ENCODE assay signal across 10 mouse cellular contexts in the genomic region with DNA sequence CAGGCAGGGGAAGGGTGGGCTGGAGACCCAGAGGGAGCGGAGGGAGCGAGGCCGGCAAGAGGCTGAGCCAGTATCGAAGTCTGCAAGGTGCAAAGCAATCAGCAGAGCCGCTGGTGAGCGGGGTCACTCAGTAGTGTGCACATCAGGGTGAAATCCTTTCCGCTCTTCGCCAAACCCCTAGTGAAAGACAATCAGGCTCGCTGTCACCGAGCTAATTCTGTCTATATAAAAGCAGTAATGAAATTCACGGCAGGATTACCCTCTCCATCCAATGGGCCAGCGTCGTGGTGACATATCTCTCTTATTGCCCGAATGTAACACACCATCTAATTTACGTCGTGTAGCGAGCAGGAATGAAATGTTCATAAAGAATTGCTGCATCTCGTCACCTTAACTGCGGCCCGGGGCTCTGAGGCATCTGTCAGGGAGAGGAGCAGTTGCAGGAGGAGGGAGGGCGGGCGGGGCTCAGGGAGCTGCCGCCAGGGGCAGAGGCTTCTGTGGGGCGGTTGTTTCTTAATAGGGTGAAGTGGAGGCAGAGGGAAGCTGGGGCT. TPM values are rescaled to one million over a fixed set of nuclear protein-coding genes. Genes with fewer than 3 reads are reported as not detected.
DNase-seq lines count a peak whose midpoint lies in the region; ATAC-seq and TF ChIP-seq lines count a peak whose summit lies in the region.
"Had no signal": no experiment of that assay in that cellular context is flagged by ENCODE, and none has a peak within 500 bp of the region (broad histone marks: within the 10 kb centered on the region; RNA-seq: fewer than 3 reads in every experiment).

No protein-coding gene starts in this region.

- peak overlapping the region; percentile 58 for H3K4me2 ChIP-seq in heart, embryonic 13.5 days
- peak overlapping the region; percentile 33 for H3K4me2 ChIP-seq in midbrain, embryonic 15.5 days

- intact Hi-C loops in left cerebral cortex, adult 2 months (cut with DNase I) = no loop called here

- 7% methylated on average over 24 of the region's 24 CpGs for WGBS in heart, embryonic 13.5 days
- WGBS in hindbrain, embryonic 10.5 days = 4% methylated on average over 24 of the region's 24 CpGs
- WGBS in midbrain, embryonic 15.5 days = 5% methylated on average over 24 of the region's 24 CpGs

- peaks cover 40% of the 10 kb centered on the region for H3K27me3 ChIP-seq in heart, embryonic 13.5 days (replicated peaks)
- H3K27me3 ChIP-seq in hindbrain, embryonic 10.5 days (ENCODE audit: insufficient read depth, poor library complexity, severe bottlenecking) = peaks cover 49% of the 10 kb centered on the region
- H3K27me3 ChIP-seq in midbrain, embryonic 15.5 days (replicated peaks) = no peaks in the 10 kb centered on the region

- no peak for ATAC-seq in heart, embryonic 13.5 days (ENCODE audit: extremely low read depth, insufficient number of reproducible peaks, low FRiP score, low TSS enrichment)
- no peak; the same call in 1 of the 2 replicates for ATAC-seq in midbrain, embryonic 15.5 days (replicated peaks)

- TF ChIP-seq CTCF in left cerebral cortex, adult 2 months (IDR thresholded peaks at IDR 0.05) = no peak; the same call in 1 of the 2 replicates

- DNase-seq in heart, adult 8-10 months (ENCODE audit: low spot score) = no peak
- DNase-seq in embryo, embryonic 10.5 days (ENCODE audit: low spot score) = peak; percentile 38
- DNase-seq in hindbrain, embryonic 10.5 days (ENCODE audit: low spot score) = peak; percentile 26
- no peak for DNase-seq in adrenal gland, postnatal 4 days (ENCODE audit: low spot score in 2 of 2)
- DNase-seq in B cell, adult 2 months = no peak
- no peak for DNase-seq in left cerebral cortex, adult 2 months (ENCODE audit: extremely low spot score in 1 of 2, low spot score in 2 of 2)

- peak overlapping the region; percentile 47 for H3K9ac ChIP-seq in heart, embryonic 13.5 days
- no peak overlapping the region for H3K9ac ChIP-seq in midbrain, embryonic 15.5 days
- H3K9ac ChIP-seq: liver, embryonic 14.5 days had no signal

- no peaks in the 10 kb centered on the region for H3K36me3 ChIP-seq in heart, embryonic 13.5 days
- no peaks in the 10 kb centered on the region for H3K36me3 ChIP-seq in hindbrain, embryonic 10.5 days
- H3K36me3 ChIP-seq in midbrain, embryonic 15.5 days (replicated peaks) = no peaks in the 10 kb centered on the region

- H3K27ac ChIP-seq in heart, embryonic 13.5 days (replicated peaks) = no peak overlapping the region
- peak overlapping the region; percentile 53; the same call in 1 of the 2 replicates for H3K27ac ChIP-seq in hindbrain, embryonic 10.5 days
- peak overlapping the region; percentile 42 for H3K27ac ChIP-seq in midbrain, embryonic 15.5 days
- no peak overlapping the region for H3K27ac ChIP-seq in left cerebral cortex, adult 2 months
- H3K27ac ChIP-seq: kidney, postnatal 0 days; liver, embryonic 14.5 days had no signal

- no peaks in the 10 kb centered on the region for H3K9me3 ChIP-seq in heart, embryonic 13.5 days
- H3K9me3 ChIP-seq in hindbrain, embryonic 10.5 days = no peaks in the 10 kb centered on the region
- H3K9me3 ChIP-seq in midbrain, embryonic 15.5 days = no peaks in the 10 kb centered on the region

- H3K4me1 ChIP-seq in heart, embryonic 13.5 days = peaks cover 17% of the 10 kb centered on the region
- H3K4me1 ChIP-seq in hindbrain, embryonic 10.5 days (replicated peaks) = peaks cover 33% of the 10 kb centered on the region
- peaks cover 25% of the 10 kb centered on the region for H3K4me1 ChIP-seq in midbrain, embryonic 15.5 days

- H3K4me3 ChIP-seq in heart, embryonic 13.5 days = peak overlapping the region; percentile 32
- peak overlapping the region; percentile 40 for H3K4me3 ChIP-seq in hindbrain, embryonic 10.5 days
- no peak overlapping the region for H3K4me3 ChIP-seq in midbrain, embryonic 15.5 days
- H3K4me3 ChIP-seq in left cerebral cortex, adult 2 months = no peak overlapping the region

RNA-seq across cellular contexts. Expression of gene Btrc, which starts 33.7 kb away (rescaled TPM):
- 34.2 and 37.9 TPM in 2 replicates for polyA plus RNA-seq in heart, embryonic 13.5 days (2015; fragmentation: Nextera tagmentation; extraction: Ambion mirVana)
- total RNA-seq in heart, adult 8-10 months (2022) = 10 to 100 TPM; 21.8 to 23.3 (median 22.2) TPM
- polyA plus RNA-seq in hindbrain, embryonic 10.5 days (2016; fragmentation: Nextera tagmentation; extraction: Ambion mirVana) = 48.0 and 48.1 TPM in 2 replicates
- polyA plus RNA-seq in midbrain, embryonic 15.5 days (2015; fragmentation: Nextera tagmentation; extraction: Ambion mirVana) = 65.9 and 66.7 TPM in 2 replicates
- 10 to 100 TPM; 42.4 to 46.6 TPM for total RNA-seq in adrenal gland, postnatal 4 days (2021)
- 100 to 1,000 TPM in 1 of 2 experiments, 10 to 100 TPM in 1; 99.6 to 113 TPM for total RNA-seq in left cerebral cortex, adult 2 months (2021)

Comparison
In these comparisons a context has a peak if more than half of its experiments do, and no peak if none do; other contexts are left out.
1. H3K27ac ChIP-seq: peak in hindbrain, embryonic 10.5 days (single experiment) and midbrain, embryonic 15.5 days (single experiment); none in heart, embryonic 13.5 days (single experiment) and left cerebral cortex, adult 2 months (single experiment).
2. H3K4me3 ChIP-seq: peak in heart, embryonic 13.5 days (single experiment) and hindbrain, embryonic 10.5 days (single experiment); none in midbrain, embryonic 15.5 days (single experiment) and left cerebral cortex, adult 2 months (single experiment).
3. DNase-seq: peak in embryo, embryonic 10.5 days (single experiment) and hindbrain, embryonic 10.5 days (single experiment); none in heart, adult 8-10 months (single experiment), adrenal gland, postnatal 4 days (0 of 2), B cell, adult 2 months (0 of 2) and left cerebral cortex, adult 2 months (0 of 2).